19 mouse cellular contexts compared by ENCODE assay signal in the genomic region with DNA sequence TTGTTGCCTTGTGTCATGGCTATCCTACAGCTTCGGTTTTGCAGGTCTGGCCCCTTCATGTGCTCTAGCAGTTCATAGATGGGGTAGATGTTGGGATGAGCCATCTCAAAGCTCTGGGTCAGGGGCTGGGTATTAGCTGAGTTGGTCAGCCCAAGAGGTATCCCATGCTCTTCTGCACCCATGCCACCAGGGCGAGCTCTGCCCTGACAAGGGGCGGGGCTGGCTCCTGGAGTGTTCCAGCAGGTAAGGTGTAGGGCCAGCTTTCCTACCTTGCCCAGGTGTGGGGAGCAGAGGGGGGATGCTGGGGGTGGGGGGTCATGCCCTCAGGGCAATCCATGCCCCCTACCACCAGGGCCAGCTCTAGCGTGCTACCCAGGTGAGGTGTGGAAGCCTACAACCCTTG.
DNase-seq lines count a peak whose midpoint lies in the region; ATAC-seq and TF ChIP-seq lines count a peak whose summit lies in the region.
"Had no signal": no experiment of that assay in that cellular context is flagged by ENCODE, and none has a peak within 500 bp of the region (broad histone marks: within the 10 kb centered on the region; RNA-seq: fewer than 3 reads in every experiment).

No protein-coding gene starts in this region.

- no peak for TF ChIP-seq CTCF in hindbrain, postnatal 0 days (IDR thresholded peaks at IDR 0.05; ENCODE audit: low read depth)
- TF ChIP-seq CTCF in lung, adult 2 months (IDR thresholded peaks at IDR 0.05; ENCODE audit: insufficient read depth, low read length) = no peak

- ATAC-seq in forebrain, embryonic 15.5 days (replicated peaks) = no peak
- ATAC-seq in hindbrain, postnatal 0 days = no peak
- ATAC-seq: inflammation-experienced regulatory T-cells, adult 6 months had no signal

- WGBS in forebrain, embryonic 15.5 days = 94% methylated on average over 4 of the region's 4 CpGs
- 87% methylated on average over 4 of the region's 4 CpGs for WGBS in forebrain, embryonic 10.5 days
- WGBS in hindbrain, postnatal 0 days = 89% methylated on average over 4 of the region's 4 CpGs
- WGBS in hindbrain, embryonic 10.5 days = 83% methylated on average over 4 of the region's 4 CpGs
- whole genome bisulfite sequencing in lung, adult 2 months = 81% methylated on average over 4 of the region's 4 CpGs

- peaks cover 11% of the 10 kb centered on the region for H3K4me1 ChIP-seq in forebrain, embryonic 15.5 days
- H3K4me1 ChIP-seq in forebrain, embryonic 10.5 days = no peaks in the 10 kb centered on the region
- peaks cover 19% of the 10 kb centered on the region for H3K4me1 ChIP-seq in hindbrain, postnatal 0 days (ENCODE audit: insufficient read depth, low read length)
- H3K4me1 ChIP-seq in hindbrain, embryonic 10.5 days (replicated peaks) = peaks cover 6% of the 10 kb centered on the region; the same call in 1 of the 2 replicates
- no peaks in the 10 kb centered on the region for H3K4me1 ChIP-seq in lung, adult 2 months (ENCODE audit: control insufficient read depth, insufficient read depth, low read length)
- H3K4me1 ChIP-seq: embryonic facial prominence, embryonic 12.5 days had no signal

- peak overlapping the region; percentile 60 for H3K27ac ChIP-seq in forebrain, embryonic 15.5 days (replicated peaks)
- no peak overlapping the region for H3K27ac ChIP-seq in forebrain, embryonic 10.5 days
- peak overlapping the region; percentile 82 for H3K27ac ChIP-seq in hindbrain, postnatal 0 days
- H3K27ac ChIP-seq in hindbrain, embryonic 10.5 days = no peak overlapping the region
- H3K27ac ChIP-seq: embryonic facial prominence, embryonic 12.5 days; gastrocnemius, adult 2 months; midbrain, embryonic 15.5 days had no signal

- DNase-seq in forebrain, embryonic 10.5 days (ENCODE audit: extremely low spot score, low spot score) = no peak
- DNase-seq in hindbrain, postnatal 0 days (ENCODE audit: low spot score) = no peak
- DNase-seq in hindbrain, embryonic 10.5 days (ENCODE audit: low spot score) = no peak
- peak; percentile 43 for DNase-seq in urinary bladder, postnatal 14 days (ENCODE audit: low spot score)
- no peak for DNase-seq in urinary bladder, postnatal 10 days (ENCODE audit: low spot score)
- no peak for DNase-seq in lung, adult 2 months
- DNase-seq in kidney, adult 8-10 months = no peak
- DNase-seq: gastrocnemius, adult 2 months; heart, postnatal 14 days; liver; lung, postnatal 14 days; thymus, postnatal 25 days had no signal

- H3K4me3 ChIP-seq in forebrain, embryonic 15.5 days = no peak overlapping the region
- H3K4me3 ChIP-seq in forebrain, embryonic 10.5 days = no peak overlapping the region
- no peak overlapping the region for H3K4me3 ChIP-seq in hindbrain, postnatal 0 days (ENCODE audit: low read length)
- H3K4me3 ChIP-seq in hindbrain, embryonic 10.5 days = no peak overlapping the region
- H3K4me3 ChIP-seq in lung, adult 2 months (replicated peaks; ENCODE audit: extremely low read depth, low read depth, low read length) = no peak overlapping the region
- H3K4me3 ChIP-seq: embryonic facial prominence, embryonic 12.5 days; erythroblast, embryonic 14.5 days; gastrocnemius, adult 2 months; left cerebral cortex, adult 2 months; midbrain, embryonic 15.5 days had no signal

- no peaks in the 10 kb centered on the region for H3K36me3 ChIP-seq in forebrain, embryonic 15.5 days
- no peaks in the 10 kb centered on the region for H3K36me3 ChIP-seq in forebrain, embryonic 10.5 days (replicated peaks)
- no peaks in the 10 kb centered on the region for H3K36me3 ChIP-seq in hindbrain, postnatal 0 days (ENCODE audit: insufficient read depth, low read length)
- no peaks in the 10 kb centered on the region for H3K36me3 ChIP-seq in hindbrain, embryonic 10.5 days
- H3K36me3 ChIP-seq: embryonic facial prominence, embryonic 12.5 days; midbrain, embryonic 15.5 days had no signal

- H3K27me3 ChIP-seq in forebrain, embryonic 15.5 days = no peaks in the 10 kb centered on the region
- H3K27me3 ChIP-seq in forebrain, embryonic 10.5 days (ENCODE audit: poor library complexity, severe bottlenecking) = no peaks in the 10 kb centered on the region
- no peaks in the 10 kb centered on the region for H3K27me3 ChIP-seq in hindbrain, postnatal 0 days (ENCODE audit: insufficient read depth, low read length)
- no peaks in the 10 kb centered on the region for H3K27me3 ChIP-seq in hindbrain, embryonic 10.5 days (ENCODE audit: insufficient read depth, poor library complexity, severe bottlenecking)
- H3K27me3 ChIP-seq: embryonic facial prominence, embryonic 12.5 days; midbrain, embryonic 15.5 days had no signal

- H3K9me3 ChIP-seq in forebrain, embryonic 15.5 days = no peaks in the 10 kb centered on the region
- no peaks in the 10 kb centered on the region for H3K9me3 ChIP-seq in forebrain, embryonic 10.5 days
- H3K9me3 ChIP-seq in hindbrain, postnatal 0 days (ENCODE audit: low read length) = no peaks in the 10 kb centered on the region
- no peaks in the 10 kb centered on the region for H3K9me3 ChIP-seq in hindbrain, embryonic 10.5 days
- H3K9me3 ChIP-seq: embryonic facial prominence, embryonic 12.5 days; midbrain, embryonic 15.5 days had no signal

- no peak for TF ChIP-seq POLR2A in lung, adult 2 months (IDR thresholded peaks at IDR 0.05; ENCODE audit: borderline replicate concordance, extremely low read depth, low read depth, low read length)

- no peak overlapping the region for H3K4me2 ChIP-seq in forebrain, embryonic 15.5 days (replicated peaks)
- no peak overlapping the region for H3K4me2 ChIP-seq in hindbrain, postnatal 0 days (ENCODE audit: low read depth, low read length)
- H3K4me2 ChIP-seq: embryonic facial prominence, embryonic 12.5 days; heart, embryonic 11.5 days; midbrain, embryonic 15.5 days had no signal

- H3K9ac ChIP-seq in forebrain, embryonic 15.5 days (replicated peaks) = no peak overlapping the region
- no peak overlapping the region for H3K9ac ChIP-seq in hindbrain, postnatal 0 days (replicated peaks; ENCODE audit: low read length)
- H3K9ac ChIP-seq: embryonic facial prominence, embryonic 12.5 days; midbrain, embryonic 15.5 days had no signal

Comparison
In these comparisons a context has a peak if more than half of its experiments do, and no peak if none do; other contexts are left out.
1. H3K27ac ChIP-seq: peak in forebrain, embryonic 15.5 days (single experiment) and hindbrain, postnatal 0 days (single experiment); none in forebrain, embryonic 10.5 days (single experiment) and hindbrain, embryonic 10.5 days (single experiment).